Mouse (Mus musculus) left cerebral cortex, postnatal 10 days (tissue): ENCODE data around the gene Pik3ip1. TPM values are rescaled to one million over a fixed set of nuclear protein-coding genes. Genes with fewer than 3 reads are reported as not detected.

Experiments
- DNase-seq, 2 experiments: peaks; one replicate each; pipeline ENCODE4 v3.0.0; 2021 to 2022; ENCODE audit warnings: low spot score in 2 of 2, mixed read lengths in 1 of 2; ENCODE audit errors: extremely low spot score in 1 of 2
- intact Hi-C: fragments of 180-260 bp; cut with DNase I; formaldehyde crosslinking; loops from one replicate; pipeline ENCODE4 v1.15.1; 2025
- total RNA-seq, 2 experiments: library from RNA; stranded (reverse); gene quantifications; 2 replicates each; pipeline ENCODE4 v1.2.3; 2021

The Pik3ip1 gene
- total RNA-seq, 2 experiments from 2014 or later, result 20.5 to 24.0 TPM

DNA sequence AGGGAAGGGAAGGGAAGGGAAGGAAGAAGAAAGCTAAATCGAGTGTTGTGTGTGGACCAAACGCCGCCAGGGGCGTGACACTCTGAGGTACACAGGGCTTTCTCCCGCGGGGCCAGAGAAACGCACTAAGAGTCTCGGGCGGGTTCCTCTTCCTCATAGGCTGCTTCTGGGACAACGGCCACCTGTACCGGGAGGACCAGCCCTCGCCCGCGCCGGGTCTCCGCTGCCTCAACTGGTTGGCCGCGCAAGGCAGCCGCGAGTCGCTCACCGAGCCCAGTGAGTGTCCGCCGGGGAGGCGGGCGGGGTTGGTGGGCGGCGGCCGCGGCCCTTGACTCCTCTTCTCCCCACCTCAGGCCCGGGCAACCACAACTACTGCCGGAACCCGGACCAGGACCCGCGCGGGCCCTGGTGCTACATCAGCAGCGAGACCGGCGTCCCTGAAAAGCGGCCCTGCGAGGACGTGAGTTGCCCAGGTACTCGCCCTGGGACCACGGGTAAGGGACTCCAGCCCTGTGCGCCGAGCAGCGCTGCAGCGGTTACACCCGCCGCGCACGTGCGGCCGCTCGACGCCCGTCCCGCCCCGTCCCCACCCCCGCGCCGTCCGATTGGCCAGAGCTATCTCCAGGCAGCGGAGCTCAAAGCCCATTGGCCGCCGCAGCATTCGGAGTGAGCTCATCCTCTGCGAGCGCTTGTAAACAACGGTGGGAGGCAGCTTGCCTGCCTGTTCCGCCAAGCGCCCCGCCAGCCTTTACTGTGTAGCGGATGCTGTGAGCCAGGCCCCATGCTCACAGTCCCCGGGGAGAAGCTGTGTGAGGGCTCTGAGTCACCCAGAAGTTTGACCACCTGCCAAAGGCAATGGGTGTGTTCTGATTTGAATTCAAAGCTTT, 1.8 kb downstream of the Pik3ip1 start:
- peak; percentile 92 to 97 for DNase-seq
- intact Hi-C loops, result no loop called here

- DNase-seq, result no peak
Measured at GRCm38 (mm10) chr11:3333111-3333695, 3.0 kb downstream of the Pik3ip1 start.

DNA sequence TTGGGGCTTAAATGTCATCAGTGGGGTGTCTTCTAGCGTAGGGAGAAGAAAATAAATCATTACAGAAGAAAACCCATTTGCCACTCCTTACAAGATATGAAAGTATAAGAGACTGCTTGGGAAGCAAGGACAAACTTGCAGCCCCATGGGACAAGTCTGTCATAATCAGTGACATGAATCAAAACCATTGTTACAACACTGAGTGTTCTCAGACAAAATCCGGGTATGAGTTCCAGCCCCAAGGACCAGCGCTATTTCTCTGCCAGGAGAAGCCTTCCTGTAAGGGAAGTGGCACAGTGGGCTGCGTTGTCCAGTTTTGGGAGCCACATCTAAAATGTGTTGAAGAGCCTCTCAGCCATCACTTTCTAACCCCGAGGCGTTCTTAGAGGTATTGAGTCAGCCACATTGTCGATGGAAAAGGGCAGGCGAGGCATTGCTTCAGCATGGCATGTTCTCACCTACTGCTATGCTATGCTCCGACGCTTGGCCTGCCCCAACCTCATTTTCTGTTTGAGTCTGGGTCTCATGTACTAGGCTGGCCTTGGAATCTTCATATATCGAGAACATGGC, 4.0 kb downstream of the Pik3ip1 start:
- intact Hi-C loops, result no loop called here
- DNase-seq, result no peak

More at GRCm38 (mm10) chr11:3333111-3333695, 3.0 kb downstream of the Pik3ip1 start:
- intact Hi-C loops, result no loop called here

GRCm38 (mm10) chr11:3334711-3335316, 4.6 kb downstream of the Pik3ip1 start:
- intact Hi-C loops, result no loop called here
- DNase-seq, result no peak

DNA sequence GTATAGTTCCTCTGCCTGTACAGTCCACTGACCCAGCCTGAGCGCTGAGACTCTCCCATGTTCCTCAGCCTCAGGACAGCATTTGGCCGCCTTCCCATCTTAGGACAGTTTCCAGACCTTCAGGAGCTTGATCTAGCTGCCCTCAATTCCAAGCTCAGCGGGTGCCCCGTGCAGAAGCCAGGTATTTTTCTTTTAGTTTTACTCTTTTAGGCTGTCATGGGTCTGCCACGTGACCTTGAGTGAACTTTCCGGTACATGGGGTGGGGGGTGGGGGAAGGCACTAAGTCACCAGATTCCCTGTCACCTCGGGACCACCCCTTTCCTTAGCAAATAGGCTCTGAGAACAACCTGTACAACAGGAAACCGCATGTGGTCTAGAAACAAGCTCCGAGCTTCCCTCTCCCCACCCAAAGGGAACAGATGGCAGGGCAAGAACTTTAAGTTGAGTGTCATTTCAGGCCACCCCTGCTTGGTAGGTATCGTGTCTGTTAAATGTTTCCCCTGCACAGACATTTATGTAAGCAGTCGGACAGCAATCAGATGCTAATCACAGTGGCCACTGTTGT, 5.5 kb downstream of the Pik3ip1 start:
- DNase-seq, result peak in 1 of 2 experiments; percentile 70
- intact Hi-C loops, result no loop called here

GRCm38 (mm10) chr11:3336602-3337001, 6.4 kb downstream of the Pik3ip1 start:
- DNase-seq, result no peak
- intact Hi-C loops, result no loop called here

- intact Hi-C loops, result no loop called here
- peak; percentile 30 to 86 for DNase-seq
Measured at GRCm38 (mm10) chr11:3337173-3337955, 7.2 kb downstream of the Pik3ip1 start.

GRCm38 (mm10) chr11:3337961-3338360, 7.8 kb downstream of the Pik3ip1 start:
- DNase-seq, result no peak
- intact Hi-C loops, result no loop called here

- DNase-seq, result no peak
- intact Hi-C loops, result no loop called here
Measured at GRCm38 (mm10) chr11:3341476-3341875, 11.3 kb downstream of the Pik3ip1 start.

- intact Hi-C loops, result no loop called here
Measured at GRCm38 (mm10) chr11:3344916-3345315, 14.7 kb downstream of the Pik3ip1 start.

DNA sequence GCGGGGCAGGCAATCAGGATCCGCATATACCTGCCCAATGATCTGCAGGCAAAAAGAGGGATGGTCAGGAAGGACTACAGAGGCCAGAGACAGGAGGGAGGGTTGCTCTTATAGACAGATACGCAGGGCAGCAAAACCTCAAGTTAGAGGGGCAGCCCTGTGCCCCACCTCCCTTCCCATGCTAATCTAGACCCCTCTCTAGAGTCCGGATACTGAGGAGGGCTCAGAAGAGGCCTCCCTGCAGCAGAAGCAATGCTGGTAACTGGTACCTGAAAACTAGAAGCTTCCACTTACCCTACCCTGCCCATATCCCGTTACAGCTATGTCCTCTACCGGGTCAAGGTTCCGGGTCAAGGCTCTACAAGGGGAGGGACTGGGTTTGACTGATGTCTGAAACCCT, 16.1 kb downstream of the Pik3ip1 start:
- intact Hi-C loops, result no loop called here
- no peak for DNase-seq

More at GRCm38 (mm10) chr11:3344916-3345315, 14.7 kb downstream of the Pik3ip1 start:
- DNase-seq, result no peak

DNA sequence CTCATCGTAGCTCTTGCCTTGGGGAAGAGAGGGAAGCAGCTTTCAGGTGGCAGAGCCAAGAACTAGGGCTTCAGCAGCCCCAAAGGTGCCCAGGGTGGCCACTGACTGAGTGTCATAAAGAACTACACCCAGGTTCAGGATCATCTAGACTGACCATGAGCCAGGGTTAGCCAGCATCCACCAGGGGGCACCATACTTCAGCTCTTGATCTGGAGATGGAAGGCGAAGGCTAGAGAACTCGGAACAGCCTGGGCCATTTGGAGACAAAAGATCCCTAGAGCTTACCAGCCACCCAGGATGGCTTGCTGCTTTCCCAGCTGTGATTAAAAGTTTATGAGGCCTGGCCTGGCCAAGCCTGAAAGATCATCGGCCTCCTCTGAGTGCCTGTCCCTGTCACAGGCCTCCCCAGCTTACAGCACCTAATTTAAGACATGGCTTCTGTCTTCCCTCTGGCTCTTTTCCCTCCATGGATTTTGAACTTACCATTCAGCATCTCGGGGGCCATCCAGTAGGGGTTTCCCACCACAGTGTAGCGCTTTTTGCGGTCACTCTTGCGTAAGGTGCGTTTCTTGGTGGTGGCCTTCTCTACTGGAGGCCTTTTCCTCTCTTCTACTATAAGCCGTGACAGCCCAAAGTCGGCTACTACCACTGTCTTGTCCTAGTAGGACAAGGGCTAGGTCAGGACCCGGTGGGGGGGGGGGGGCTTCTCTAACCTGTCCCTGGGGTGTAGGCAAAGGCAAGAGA, 17.1 kb downstream of the Pik3ip1 start:
- intact Hi-C loops, result no loop called here
- DNase-seq, result peak; percentile 59 to 89

DNA sequence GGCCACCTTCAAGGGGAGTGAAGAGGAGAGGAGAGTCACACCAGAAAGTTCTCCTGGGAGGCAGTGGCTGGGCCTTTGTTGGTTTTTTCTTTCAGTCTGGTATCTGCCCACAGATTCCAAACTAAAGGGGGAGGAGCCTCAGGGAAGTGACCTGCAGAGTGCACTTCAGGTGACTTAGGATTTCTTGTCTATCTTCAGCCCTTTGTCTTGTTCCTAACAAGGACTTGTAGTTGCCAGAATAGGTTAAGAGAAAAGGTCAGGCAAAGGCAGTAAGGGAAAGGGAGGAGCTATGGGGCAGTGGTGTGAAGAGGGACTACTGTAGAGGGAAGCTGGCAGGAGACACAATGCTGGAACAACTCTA, 17.6 kb downstream of the Pik3ip1 start:
- intact Hi-C loops, result no loop called here
- no peak for DNase-seq

- DNase-seq, result peak in 1 of 2 experiments; percentile 80
- intact Hi-C loops, result no loop called here
Measured at GRCm38 (mm10) chr11:3348576-3349342, 18.6 kb downstream of the Pik3ip1 start.

- no peak for DNase-seq
- intact Hi-C loops, result no loop called here
Measured at GRCm38 (mm10) chr11:3349343-3349695, 19.1 kb downstream of the Pik3ip1 start.

DNA sequence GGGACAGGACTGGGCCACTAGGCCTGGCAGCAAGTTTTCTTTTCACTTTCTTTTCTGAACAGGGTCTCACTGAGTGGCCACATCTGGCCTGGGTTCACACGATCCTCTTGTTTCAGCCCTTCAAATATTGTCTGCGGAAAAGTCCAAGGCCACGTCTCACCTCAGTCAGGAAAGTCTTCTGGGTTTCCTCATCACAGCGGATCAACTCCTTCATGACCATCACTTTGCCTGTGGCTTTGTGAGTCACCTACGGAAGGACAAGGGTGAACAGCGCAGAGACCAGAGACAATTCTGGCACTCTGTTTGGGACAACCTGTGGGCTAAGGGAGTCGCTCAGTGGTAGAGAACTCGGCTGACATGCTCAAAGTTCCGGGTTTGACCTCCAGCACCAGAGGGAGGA, 21.9 kb downstream of the Pik3ip1 start:
- intact Hi-C loops, result no loop called here

GRCm38 (mm10) chr11:3352990-3353585, 22.9 kb downstream of the Pik3ip1 start:
- intact Hi-C loops, result no loop called here

More for the DNA sequence above, 21.9 kb downstream of the Pik3ip1 start:
- DNase-seq, result no peak

More at GRCm38 (mm10) chr11:3352990-3353585, 22.9 kb downstream of the Pik3ip1 start:
- no peak for DNase-seq
